Mouse (Mus musculus) cortical plate, adult 2 months (tissue): ENCODE data around the gene Psmd14.

Source experiments
- CTCF ChIP-seq: fragments of 200-500 bp; IDR thresholded peaks from 2 replicates; pipeline ENCODE4 v1.5.1; 2011; ENCODE audit warnings: mild to moderate bottlenecking, control low read depth, low read length; ENCODE audit not compliant: insufficient read depth; ENCODE audit errors: extremely low read depth
- POLR2A ChIP-seq: fragments of 200-500 bp; IDR thresholded peaks from 2 replicates; pipeline ENCODE4 v1.6.1; 2011; ENCODE audit warnings: mild to moderate bottlenecking, low read length, control low read depth; ENCODE audit not compliant: insufficient read depth; ENCODE audit errors: extremely low read depth

DNA sequence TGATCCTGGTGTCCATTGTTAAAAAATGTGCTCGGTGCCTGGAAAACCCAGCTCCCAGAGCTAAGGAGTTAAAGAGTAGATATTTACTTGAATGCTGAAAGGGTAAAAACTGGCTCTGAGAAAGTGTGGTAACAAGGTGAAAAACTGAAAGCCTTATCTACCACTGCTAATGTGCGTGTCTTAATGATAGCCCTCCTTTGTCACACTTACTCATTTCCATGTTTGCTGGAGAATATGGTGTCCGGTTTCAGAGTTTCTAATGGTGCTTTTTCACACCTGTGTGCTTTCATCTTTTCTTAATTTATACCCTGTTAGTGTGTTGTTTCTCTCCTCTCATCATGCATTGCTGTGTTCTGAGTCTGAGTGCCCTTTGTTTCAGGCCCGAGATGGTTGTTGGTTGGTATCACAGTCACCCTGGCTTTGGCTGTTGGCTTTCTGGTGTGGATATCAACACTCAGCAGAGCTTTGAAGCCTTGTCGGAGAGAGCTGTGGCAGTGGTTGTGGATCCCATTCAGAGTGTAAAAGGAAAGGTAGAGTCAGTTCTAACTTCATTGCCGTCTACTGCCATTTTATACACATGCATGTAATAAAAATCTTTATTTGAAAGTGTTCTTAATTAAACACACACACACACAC lies 53.1 kb downstream of the Psmd14 start:
- TF ChIP-seq POLR2A (no peak), CTCF (no peak)
